Mouse (Mus musculus): ENCODE measurements around the gene Ncapd3.
A peak's percentile ranks its signal among the peaks of the same experiment; 100 is the strongest.

Ncapd3 gene

GRCm38 (mm10) chr9:27123947-27124346 lies 94.0 kb downstream of the Ncapd3 start:
- DNase-seq (ENCODE audit: low read depth, low spot score) = no peak

- DNase-seq (ENCODE audit: low read depth, low spot score) = no peak
These were observed 95.5 kb downstream of the Ncapd3 start for GRCm38 (mm10) chr9:27125450-27125849.

GRCm38 (mm10) chr9:27126543-27126942 lies 96.6 kb downstream of the Ncapd3 start:
- DNase-seq (ENCODE audit: low read depth, low spot score) = no peak

DNA sequence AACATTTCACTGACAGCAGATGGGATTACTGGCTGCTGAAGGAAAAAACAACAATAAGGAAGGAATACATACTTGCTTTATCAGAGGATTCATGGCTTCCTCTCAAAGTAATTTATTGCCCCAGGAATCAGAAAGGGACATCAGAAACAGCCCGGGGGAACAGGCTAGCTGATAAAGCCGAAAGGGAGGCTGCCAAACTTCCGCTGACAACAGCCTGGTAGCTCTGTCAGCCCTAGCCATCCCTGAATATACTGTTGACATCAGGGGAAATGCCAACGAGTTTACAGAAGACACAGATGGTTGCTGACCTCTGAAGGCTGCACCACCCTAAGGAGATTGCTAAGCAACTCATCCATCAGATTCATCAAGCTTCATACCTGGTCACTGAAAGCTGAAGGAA lies 98.7 kb downstream of the Ncapd3 start:
- no peak for DNase-seq (ENCODE audit: low read depth, low spot score)

GRCm38 (mm10) chr9:27134410-27134809 lies 104.4 kb downstream of the Ncapd3 start:
- DNase-seq (ENCODE audit: low read depth, low spot score) = peak; percentile 67

DNA sequence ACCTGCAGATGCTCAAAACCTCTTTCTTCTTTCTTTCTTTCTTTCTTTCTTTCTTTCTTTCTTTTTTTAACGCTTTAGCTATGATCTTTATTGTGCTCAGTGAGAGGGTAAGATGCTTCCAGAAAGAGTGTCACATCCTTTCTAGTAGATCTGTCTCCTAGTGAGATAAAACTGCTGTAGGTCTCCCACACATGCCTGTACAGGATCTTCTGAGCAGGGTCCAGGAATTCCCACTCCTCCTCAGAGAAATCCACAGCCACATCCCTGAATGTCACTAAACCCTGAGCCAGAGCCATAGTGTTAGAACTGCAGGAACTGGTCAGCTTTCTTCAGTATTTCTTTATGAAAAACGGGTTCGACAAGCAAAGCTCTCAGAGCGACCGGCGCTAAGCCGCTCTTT lies 105.4 kb downstream of the Ncapd3 start:
- DNase-seq (ENCODE audit: low read depth, low spot score) = no peak

GRCm38 (mm10) chr9:27136651-27137050 lies 106.7 kb downstream of the Ncapd3 start:
- no peak for DNase-seq (ENCODE audit: low read depth, low spot score)

- no peak for DNase-seq (ENCODE audit: low read depth, low spot score)
These were observed 110.6 kb downstream of the Ncapd3 start for GRCm38 (mm10) chr9:27140432-27141065.

GRCm38 (mm10) chr9:27144271-27144840 lies 114.4 kb downstream of the Ncapd3 start:
- no peak for DNase-seq (ENCODE audit: low read depth, low spot score)

Data from 3T3-L1 (cell line).